Mouse (Mus musculus): ENCODE measurements around the gene Cir1.

The Cir1 gene

GRCm38 (mm10) chr2:73302722-73303121 lies 9.8 kb downstream of the Cir1 start:
- no peak for DNase-seq (ENCODE audit: extremely low read depth, low read depth)

DNA sequence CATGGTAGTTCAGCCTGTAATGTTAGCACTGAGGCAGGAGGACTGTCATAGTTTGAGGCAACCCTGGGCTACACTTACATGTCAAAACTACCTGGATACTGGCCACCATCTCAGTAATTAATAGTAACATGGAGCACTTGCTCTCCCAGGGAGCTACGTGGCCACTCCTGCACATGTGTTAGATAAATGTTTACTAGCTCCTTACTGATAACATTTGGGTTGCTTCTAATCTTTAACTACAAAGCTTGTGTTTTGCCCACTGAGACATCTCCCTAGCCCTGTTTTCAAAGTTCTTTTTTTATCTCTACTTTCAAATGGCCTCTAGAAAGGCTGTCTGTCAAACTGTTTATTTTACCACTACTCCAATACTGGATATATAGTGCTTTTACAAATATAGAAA lies 10.5 kb downstream of the Cir1 start:
- DNase-seq (ENCODE audit: extremely low read depth, low read depth): no peak

- DNase-seq (ENCODE audit: extremely low read depth, low read depth): no peak
Measured at GRCm38 (mm10) chr2:73298841-73299240, 13.7 kb downstream of the Cir1 start.

DNA sequence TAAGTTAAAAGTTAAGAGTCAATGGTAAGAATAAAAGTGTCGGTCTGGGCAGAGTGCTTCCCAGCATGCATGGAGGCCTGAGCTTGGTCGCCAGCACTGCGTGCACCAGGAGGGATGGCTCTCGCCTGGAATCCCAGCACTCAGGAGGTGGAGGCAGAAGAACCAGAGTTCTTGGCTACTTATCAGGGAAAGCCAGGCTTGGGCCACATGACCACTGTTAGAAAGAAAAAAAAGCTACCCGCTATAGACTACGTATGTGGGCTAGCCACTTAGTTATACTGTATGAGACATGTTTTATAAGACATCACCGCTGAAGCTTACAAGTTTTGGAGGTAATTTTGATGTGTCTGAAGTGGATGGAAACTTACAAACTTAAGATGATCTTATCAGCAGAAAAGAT lies 14.3 kb downstream of the Cir1 start:
- no peak for DNase-seq (ENCODE audit: extremely low read depth, low read depth)

GRCm38 (mm10) chr2:73295023-73295422 lies 17.5 kb downstream of the Cir1 start:
- DNase-seq (ENCODE audit: extremely low read depth, low read depth): no peak

DNA sequence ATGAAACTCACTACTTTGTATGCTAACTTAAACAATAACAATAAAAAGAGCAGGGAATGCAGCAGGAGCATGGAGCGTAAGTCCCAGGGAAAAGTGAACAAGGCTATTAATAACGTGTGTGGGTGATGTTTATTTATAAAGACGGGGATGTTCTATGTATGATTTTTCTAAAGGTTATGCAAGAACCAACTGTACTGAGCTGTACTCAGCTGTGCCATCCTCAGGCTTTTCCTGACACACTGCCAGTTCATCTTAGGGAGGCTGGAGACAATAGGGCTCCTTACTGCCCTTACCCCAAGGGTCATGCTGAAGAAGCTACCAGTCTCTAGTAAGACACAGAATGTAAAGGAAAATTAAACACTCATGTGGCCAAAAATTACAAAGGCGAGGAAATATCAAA lies 21.4 kb downstream of the Cir1 start:
- DNase-seq (ENCODE audit: extremely low read depth, low read depth): no peak

DNA sequence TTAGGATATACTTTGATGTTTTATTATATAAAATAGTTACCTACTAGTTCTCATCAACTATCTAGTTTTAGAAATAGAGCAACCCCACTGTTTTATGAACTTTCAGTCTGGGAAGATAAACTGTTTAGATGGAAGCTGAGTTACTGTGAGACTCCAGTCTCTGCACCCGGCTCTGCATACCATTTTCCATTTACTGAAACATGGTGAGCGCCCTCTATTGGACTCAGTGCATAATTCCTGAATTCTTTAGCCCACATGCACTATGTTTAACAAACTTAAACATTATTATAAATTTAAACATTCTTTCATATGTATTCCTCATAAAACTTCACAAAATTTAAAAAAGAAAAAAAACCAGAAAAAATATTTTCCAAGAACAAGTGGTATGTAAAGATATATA lies 26.9 kb downstream of the Cir1 start:
- peak; percentile 32 for DNase-seq (ENCODE audit: extremely low read depth, low read depth)

DNA sequence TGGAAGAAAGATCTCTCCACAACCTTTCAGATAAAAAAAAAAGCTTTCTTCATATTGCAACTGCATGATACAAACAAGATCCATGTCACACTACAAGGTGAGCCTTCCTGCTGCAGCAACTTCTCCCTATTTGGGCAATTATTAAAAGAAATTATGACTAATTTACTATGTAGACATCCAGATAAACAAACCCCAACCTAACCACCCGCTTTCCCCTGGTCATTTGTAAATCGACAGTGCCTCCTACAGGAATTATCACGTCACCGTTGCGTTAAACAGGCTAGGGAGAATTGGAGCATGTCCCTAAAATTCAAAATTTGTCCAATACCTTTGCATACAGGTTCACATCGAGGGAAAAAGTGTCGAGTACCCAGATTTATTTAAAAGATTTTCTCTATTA lies 30.8 kb downstream of the Cir1 start:
- no peak for DNase-seq (ENCODE audit: extremely low read depth, low read depth)

DNA sequence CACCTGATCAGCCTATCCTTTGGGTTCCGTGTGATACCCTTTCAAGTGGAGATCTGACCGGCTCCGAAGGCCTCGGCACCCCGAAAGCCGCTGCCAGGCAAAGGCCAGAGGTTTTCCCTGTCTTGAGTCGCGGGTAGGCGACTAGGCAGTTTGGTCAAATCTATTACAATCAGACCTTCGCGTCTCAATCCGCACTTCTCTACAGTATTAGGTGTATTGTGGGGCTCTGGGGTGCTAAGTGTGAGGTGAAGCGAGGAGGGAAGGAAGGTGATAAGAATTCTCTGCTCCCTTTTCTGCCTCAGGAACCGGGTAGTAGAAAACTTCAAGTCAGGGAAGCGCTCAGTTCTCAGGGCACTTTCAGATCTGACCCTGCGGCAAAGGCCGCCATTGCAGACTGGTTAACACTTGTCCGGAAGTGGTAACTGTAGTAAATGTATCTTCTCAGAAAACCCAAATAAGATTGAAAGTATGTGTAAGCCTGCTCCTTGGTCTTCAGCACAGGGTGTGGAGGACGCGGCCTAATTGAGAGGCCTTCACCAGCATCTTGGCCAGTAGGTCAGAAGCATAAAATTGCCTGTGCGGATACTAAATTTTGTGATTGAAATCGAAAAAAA lies 31.3 kb downstream of the Cir1 start:
- no peak for DNase-seq (ENCODE audit: extremely low read depth, low read depth)

- DNase-seq (ENCODE audit: extremely low read depth, low read depth): no peak
Measured at GRCm38 (mm10) chr2:73280356-73281047, 32.0 kb downstream of the Cir1 start.

GRCm38 (mm10) chr2:73279271-73280038 lies 33.0 kb downstream of the Cir1 start:
- no peak for DNase-seq (ENCODE audit: extremely low read depth, low read depth)

- no peak for DNase-seq (ENCODE audit: extremely low read depth, low read depth)
Measured at GRCm38 (mm10) chr2:73278869-73279268, 33.6 kb downstream of the Cir1 start.

DNA sequence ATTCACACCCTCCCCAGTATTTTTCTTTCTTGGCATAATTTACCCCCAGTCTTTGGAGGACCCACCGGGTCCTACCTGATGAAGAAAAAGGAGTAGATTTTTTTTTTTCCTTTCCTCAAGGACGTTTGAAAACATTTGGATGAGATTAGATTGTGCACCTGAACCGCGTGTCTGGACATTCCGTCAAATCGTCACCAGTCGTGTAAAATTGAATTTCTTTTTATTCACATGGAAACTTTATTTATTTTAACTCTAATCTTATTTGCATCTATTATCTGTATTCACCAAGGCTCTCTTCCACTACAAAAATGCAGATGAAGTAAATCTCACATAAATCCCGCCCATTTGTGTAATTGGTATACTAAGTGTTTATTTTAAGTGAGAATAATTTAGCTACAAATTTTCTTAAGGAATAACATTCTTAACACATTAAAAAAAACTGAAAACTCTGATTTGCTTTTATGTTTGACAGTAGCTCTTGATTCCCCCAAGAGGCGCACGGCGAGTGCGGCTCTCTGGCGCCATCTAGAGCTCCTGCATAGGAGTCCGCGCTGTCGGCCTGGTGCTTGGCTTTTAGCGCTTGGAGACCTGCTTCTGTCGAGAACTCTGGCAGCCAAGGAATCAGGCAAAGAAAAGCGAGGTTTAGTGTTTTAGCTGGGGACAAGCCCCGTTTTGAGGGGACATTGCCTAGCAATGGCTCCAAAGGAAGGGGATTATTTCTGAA lies 34.2 kb downstream of the Cir1 start:
- DNase-seq (ENCODE audit: extremely low read depth, low read depth): peak; percentile 80

- DNase-seq (ENCODE audit: extremely low read depth, low read depth): no peak
Measured at GRCm38 (mm10) chr2:73277709-73278075, 34.8 kb downstream of the Cir1 start.

GRCm38 (mm10) chr2:73277021-73277708 lies 35.3 kb downstream of the Cir1 start:
- peak; percentile 64 for DNase-seq (ENCODE audit: extremely low read depth, low read depth)

- no peak for DNase-seq (ENCODE audit: extremely low read depth, low read depth)
Measured at GRCm38 (mm10) chr2:73276141-73276571, 36.3 kb downstream of the Cir1 start.

- no peak for DNase-seq (ENCODE audit: extremely low read depth, low read depth)
Measured at GRCm38 (mm10) chr2:73275261-73276040, 37.0 kb downstream of the Cir1 start.

DNA sequence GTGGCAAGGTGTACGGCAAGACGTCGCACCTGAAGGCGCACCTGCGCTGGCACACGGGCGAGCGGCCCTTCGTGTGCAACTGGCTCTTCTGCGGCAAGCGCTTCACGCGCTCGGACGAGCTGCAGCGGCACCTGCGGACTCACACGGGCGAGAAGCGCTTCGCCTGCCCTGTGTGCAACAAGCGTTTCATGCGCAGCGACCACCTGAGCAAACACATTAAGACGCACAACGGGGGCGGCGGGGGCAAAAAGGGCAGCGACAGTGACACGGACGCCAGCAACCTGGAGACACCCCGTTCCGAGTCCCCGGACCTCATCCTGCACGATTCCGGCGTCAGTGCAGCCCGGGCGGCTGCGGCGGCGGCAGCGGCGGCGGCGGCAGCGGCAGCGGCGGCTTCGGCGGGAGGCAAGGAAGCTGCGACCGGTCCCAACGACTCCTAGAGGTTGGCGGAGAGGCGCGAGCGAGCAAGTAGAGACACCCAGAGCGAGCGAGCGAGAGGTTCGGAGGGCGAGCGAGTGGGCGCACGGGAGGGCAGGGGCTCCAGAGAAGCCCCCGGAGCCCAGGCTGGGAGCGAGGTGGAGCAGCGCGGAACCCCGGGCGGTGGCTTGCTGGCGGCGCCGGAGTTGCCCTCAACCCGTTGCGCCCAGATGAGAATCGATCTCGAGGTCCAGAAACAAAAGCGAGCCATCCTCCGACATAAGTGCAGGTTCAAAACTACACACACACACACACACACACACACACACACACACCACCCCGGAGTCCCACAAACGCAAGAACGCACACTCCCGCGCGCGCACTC lies 38.2 kb downstream of the Cir1 start:
- no peak for DNase-seq (ENCODE audit: extremely low read depth, low read depth)

GRCm38 (mm10) chr2:73273249-73274118 lies 39.0 kb downstream of the Cir1 start:
- no peak for DNase-seq (ENCODE audit: extremely low read depth, low read depth)

All from MEL-GATA-1-ER (cell line).